Mouse (Mus musculus): Measurements from ENCODE around the gene Dhx30. TPM values are rescaled to one million over a fixed set of nuclear protein-coding genes. Genes with fewer than 3 reads are reported as not detected.
"Not testable (repeated sequence)": the region's sequence is repeated elsewhere in the genome, so short reads cannot be mapped to it uniquely, and the experiment has no call there.

Dhx30 gene
- 158 TPM in 2 replicates for polyA plus RNA-seq (2015; fragmentation: Nextera tagmentation; extraction: Ambion mirVana)

DNA sequence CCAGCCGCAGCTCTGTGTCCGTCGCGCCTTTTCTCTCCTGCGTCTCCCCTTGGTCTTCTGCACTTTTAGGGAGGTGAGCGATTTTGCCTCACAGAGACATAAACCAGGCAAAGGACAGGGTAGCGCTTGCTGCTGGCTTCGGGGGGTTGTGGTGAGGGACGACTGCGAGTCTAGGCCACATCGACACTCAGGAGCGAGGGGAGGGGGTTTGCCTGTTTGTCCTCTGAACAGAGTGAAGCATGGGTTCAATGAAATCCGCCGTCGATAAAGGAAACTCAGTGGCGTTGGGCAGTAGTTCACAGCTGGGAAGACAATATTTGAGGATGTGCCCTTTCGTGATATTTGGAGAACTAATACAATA, at the start of gene Dhx30:
TSS of gene Dhx30 (minus strand) at position 52 of the 361 bp plus-strand sequence.
- under 1% methylated on average over 17 of the region's 17 CpGs for WGBS
- peak within 1 kb of the TSS; percentile 75 for H3K4me3 ChIP-seq
- peak; percentile 18 for ATAC-seq (ENCODE audit: low FRiP score, low read depth)
- H3K4me1 ChIP-seq: peaks cover 22% of the 10 kb centered on the region
- H3K4me2 ChIP-seq (replicated peaks): peak within 1 kb of the TSS; percentile 63
- peak within 1 kb of the TSS; percentile 97 for H3K27ac ChIP-seq
- H3K27me3 ChIP-seq: no peaks in the 10 kb centered on the region
- H3K9ac ChIP-seq: peak within 1 kb of the TSS; percentile 95
- H3K9me3 ChIP-seq: no peaks in the 10 kb centered on the region
- H3K36me3 ChIP-seq: peaks cover 13% of the 10 kb centered on the region

GRCm38 (mm10) chr9:110163071-110163470, 45.4 kb upstream of the Dhx30 start:
- H3K27me3 ChIP-seq: no peaks in the 10 kb centered on the region
- H3K27ac ChIP-seq: no peak overlapping the region
- H3K4me1 ChIP-seq: no peaks in the 10 kb centered on the region
- no peak for ATAC-seq (ENCODE audit: low FRiP score, low read depth)
- 92% methylated on average over 2 of the region's 2 CpGs for WGBS
- H3K9me3 ChIP-seq: no peaks in the 10 kb centered on the region
- H3K4me3 ChIP-seq: no peak overlapping the region
- peaks cover 67% of the 10 kb centered on the region for H3K36me3 ChIP-seq
- no peak overlapping the region for H3K9ac ChIP-seq
- no peak overlapping the region for H3K4me2 ChIP-seq (replicated peaks)

DNA sequence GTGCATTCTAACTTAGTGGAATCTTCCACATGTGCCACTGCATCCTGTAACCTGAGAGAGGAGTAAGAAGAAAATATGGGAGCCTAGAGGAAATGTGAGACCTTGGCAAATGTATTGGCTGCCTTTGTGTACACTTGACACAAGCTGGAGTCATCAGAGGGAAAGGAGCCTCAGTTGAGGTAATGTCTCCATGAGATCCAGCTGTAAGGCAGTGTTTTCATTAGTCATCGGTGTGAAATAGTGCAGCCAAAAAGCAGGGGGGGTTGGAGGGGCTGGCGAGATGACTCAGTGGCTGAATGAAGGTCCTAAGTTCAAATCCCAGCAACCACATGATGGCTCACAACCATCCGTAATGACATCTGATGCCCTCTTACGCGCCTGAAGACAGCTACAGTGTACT, 44.8 kb upstream of the Dhx30 start:
- Histone ChIP-seq H3K9ac (no peak overlapping the region), H3K36me3 (peaks cover 67% of the 10 kb centered on the region), H3K4me3 (no peak overlapping the region), H3K27ac (no peak overlapping the region), H3K9me3 (no peaks in the 10 kb centered on the region), H3K4me1 (no peaks in the 10 kb centered on the region), H3K27me3 (no peaks in the 10 kb centered on the region), H3K4me2 (replicated peaks) (no peak overlapping the region)
- 88% methylated on average over 5 of the region's 5 CpGs for WGBS
- ATAC-seq (ENCODE audit: low FRiP score, low read depth): no peak

DNA sequence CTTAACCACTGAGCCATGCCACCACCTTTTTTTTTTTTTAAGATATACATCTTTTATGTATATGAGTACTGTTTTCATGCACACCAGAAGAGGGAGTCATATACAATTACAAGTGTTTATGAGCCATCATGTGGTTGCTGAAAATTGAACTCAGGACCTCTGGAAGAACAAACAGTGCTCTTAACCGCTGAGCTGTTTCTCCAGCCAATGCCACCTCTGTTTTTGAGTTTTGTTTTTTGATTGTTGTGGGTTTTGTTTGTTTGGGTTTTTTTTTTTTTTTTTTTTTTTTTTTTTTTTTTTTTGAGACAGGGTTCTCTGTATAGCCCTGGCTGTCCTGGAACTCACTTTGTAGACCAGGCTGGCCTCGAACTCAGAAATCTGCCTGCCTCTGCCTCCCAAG, 42.9 kb upstream of the Dhx30 start:
- H3K4me3 ChIP-seq; H3K27me3 ChIP-seq; H3K27ac ChIP-seq; H3K4me2 ChIP-seq (replicated peaks); H3K9me3 ChIP-seq; ATAC-seq (ENCODE audit: low FRiP score, low read depth); H3K4me1 ChIP-seq; H3K9ac ChIP-seq: not testable (repeated sequence)
- H3K36me3 ChIP-seq: peaks cover 69% of the 10 kb centered on the region
- 98% methylated on average over 2 of the region's 2 CpGs for WGBS

- no peaks in the 10 kb centered on the region for H3K27me3 ChIP-seq
- no peak for ATAC-seq (ENCODE audit: low FRiP score, low read depth)
- no peak overlapping the region for H3K27ac ChIP-seq
- peaks cover 69% of the 10 kb centered on the region for H3K36me3 ChIP-seq
- no peak overlapping the region for H3K4me3 ChIP-seq
- H3K4me2 ChIP-seq (replicated peaks): no peak overlapping the region
- no peaks in the 10 kb centered on the region for H3K4me1 ChIP-seq
- no peaks in the 10 kb centered on the region for H3K9me3 ChIP-seq
- no peak overlapping the region for H3K9ac ChIP-seq
- 92% methylated on average over 1 of the region's 1 CpGs for WGBS
These were observed 41.4 kb upstream of the Dhx30 start for GRCm38 (mm10) chr9:110159036-110159435.

- Histone ChIP-seq H3K9me3 (no peaks in the 10 kb centered on the region), H3K4me3 (no peak overlapping the region), H3K36me3 (peaks cover 86% of the 10 kb centered on the region), H3K27ac (no peak overlapping the region), H3K27me3 (no peaks in the 10 kb centered on the region), H3K4me1 (no peaks in the 10 kb centered on the region), H3K4me2 (replicated peaks) (no peak overlapping the region), H3K9ac (no peak overlapping the region)
- ATAC-seq (ENCODE audit: low FRiP score, low read depth): no peak
- 70% methylated on average over 2 of the region's 2 CpGs for WGBS
These were observed 31.0 kb upstream of the Dhx30 start for GRCm38 (mm10) chr9:110148598-110148997.

GRCm38 (mm10) chr9:110142097-110142496, 24.5 kb upstream of the Dhx30 start:
- Histone ChIP-seq H3K27me3 (no peaks in the 10 kb centered on the region), H3K4me3 (no peak overlapping the region), H3K4me1 (no peaks in the 10 kb centered on the region), H3K9ac (no peak overlapping the region), H3K9me3 (no peaks in the 10 kb centered on the region), H3K27ac (no peak overlapping the region), H3K4me2 (replicated peaks) (no peak overlapping the region), H3K36me3 (peaks cover 86% of the 10 kb centered on the region)
- WGBS: 96% methylated on average over 1 of the region's 1 CpGs
- no peak for ATAC-seq (ENCODE audit: low FRiP score, low read depth)

DNA sequence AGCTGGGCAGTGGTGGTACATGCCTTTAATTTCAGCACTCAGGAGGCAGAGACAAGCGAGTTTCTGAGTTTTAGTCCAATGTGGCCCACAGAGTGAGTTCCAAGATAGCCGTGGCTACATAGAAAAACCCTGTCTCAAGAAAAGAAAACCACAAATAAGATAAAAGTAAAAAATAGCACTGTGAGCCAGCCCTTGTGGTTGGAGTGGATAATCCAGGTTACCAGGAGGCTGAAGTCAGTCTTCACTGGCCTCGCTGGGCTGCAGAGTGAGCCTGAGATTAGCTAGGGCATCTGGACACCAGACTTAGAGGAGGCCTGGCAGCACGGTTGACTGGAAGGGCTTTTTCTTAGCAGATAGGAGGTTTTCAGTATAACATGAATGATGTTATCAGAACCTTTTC, 21.5 kb upstream of the Dhx30 start:
- H3K27ac ChIP-seq: no peak overlapping the region
- H3K4me2 ChIP-seq (replicated peaks): no peak overlapping the region
- H3K4me3 ChIP-seq: no peak overlapping the region
- H3K4me1 ChIP-seq: peaks cover 2% of the 10 kb centered on the region
- H3K9ac ChIP-seq: no peak overlapping the region
- 86% methylated on average over 4 of the region's 4 CpGs for WGBS
- H3K27me3 ChIP-seq: no peaks in the 10 kb centered on the region
- peaks cover 86% of the 10 kb centered on the region for H3K36me3 ChIP-seq
- no peaks in the 10 kb centered on the region for H3K9me3 ChIP-seq
- ATAC-seq (ENCODE audit: low FRiP score, low read depth): no peak

- Histone ChIP-seq H3K4me2 (replicated peaks) (peak overlapping the region; percentile 66), H3K36me3 (peaks cover 52% of the 10 kb centered on the region)
These were observed 16.5 kb upstream of the Dhx30 start for GRCm38 (mm10) chr9:110134176-110134575.

DNA sequence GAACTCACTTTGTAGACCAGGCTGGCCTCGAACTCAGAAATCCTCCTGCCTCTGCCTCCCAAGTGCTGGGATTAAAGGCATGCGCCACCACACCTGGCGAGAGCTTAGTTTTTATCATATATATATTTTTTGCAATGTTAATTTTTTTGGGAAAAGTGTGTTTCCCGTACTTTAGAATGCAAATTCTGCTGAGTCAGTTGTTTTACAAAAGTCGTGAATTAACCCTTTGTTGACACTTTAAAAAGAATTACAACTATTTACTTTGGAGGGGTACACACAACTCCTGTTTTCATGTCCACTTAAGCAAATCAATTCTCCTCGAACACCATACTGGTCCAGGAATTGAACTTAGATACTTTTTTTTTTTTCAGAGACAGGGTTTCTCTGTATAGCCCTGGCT, 15.3 kb upstream of the Dhx30 start:
- H3K9me3 ChIP-seq: no peaks in the 10 kb centered on the region
- no peak for ATAC-seq (ENCODE audit: low FRiP score, low read depth)
- 57% methylated on average over 6 of the region's 6 CpGs for WGBS
- H3K27me3 ChIP-seq: no peaks in the 10 kb centered on the region
- peak overlapping the region; percentile 92 for H3K4me3 ChIP-seq
- peak overlapping the region; percentile 98; the same call in 1 of the 2 replicates for H3K9ac ChIP-seq
- H3K27ac ChIP-seq: no peak overlapping the region; the same call in 1 of the 2 replicates
- H3K4me1 ChIP-seq: peaks cover 20% of the 10 kb centered on the region
- peak overlapping the region; percentile 66 for H3K4me2 ChIP-seq (replicated peaks)
- H3K36me3 ChIP-seq: peaks cover 41% of the 10 kb centered on the region

More at GRCm38 (mm10) chr9:110134176-110134575, 16.5 kb upstream of the Dhx30 start:
- no peak overlapping the region; the same call in 1 of the 2 replicates for H3K4me3 ChIP-seq
- WGBS: 84% methylated on average over 5 of the region's 5 CpGs
- no peaks in the 10 kb centered on the region for H3K9me3 ChIP-seq
- H3K4me1 ChIP-seq: peaks cover 20% of the 10 kb centered on the region
- H3K9ac ChIP-seq: no peak overlapping the region
- H3K27ac ChIP-seq: no peak overlapping the region
- H3K27me3 ChIP-seq: no peaks in the 10 kb centered on the region
- ATAC-seq (ENCODE audit: low FRiP score, low read depth): no peak

GRCm38 (mm10) chr9:110132201-110132605, 14.6 kb upstream of the Dhx30 start:
- Histone ChIP-seq H3K9me3 (no peaks in the 10 kb centered on the region), H3K4me3 (peak overlapping the region; percentile 92), H3K9ac (peak overlapping the region; percentile 98), H3K36me3 (peaks cover 37% of the 10 kb centered on the region), H3K4me2 (replicated peaks) (peak overlapping the region; percentile 66), H3K4me1 (peaks cover 20% of the 10 kb centered on the region), H3K27me3 (no peaks in the 10 kb centered on the region), H3K27ac (peak overlapping the region; percentile 83)
- peak; percentile 66 for ATAC-seq (ENCODE audit: low FRiP score, low read depth)
- 0% methylated on average over 31 of the region's 38 CpGs for WGBS

DNA sequence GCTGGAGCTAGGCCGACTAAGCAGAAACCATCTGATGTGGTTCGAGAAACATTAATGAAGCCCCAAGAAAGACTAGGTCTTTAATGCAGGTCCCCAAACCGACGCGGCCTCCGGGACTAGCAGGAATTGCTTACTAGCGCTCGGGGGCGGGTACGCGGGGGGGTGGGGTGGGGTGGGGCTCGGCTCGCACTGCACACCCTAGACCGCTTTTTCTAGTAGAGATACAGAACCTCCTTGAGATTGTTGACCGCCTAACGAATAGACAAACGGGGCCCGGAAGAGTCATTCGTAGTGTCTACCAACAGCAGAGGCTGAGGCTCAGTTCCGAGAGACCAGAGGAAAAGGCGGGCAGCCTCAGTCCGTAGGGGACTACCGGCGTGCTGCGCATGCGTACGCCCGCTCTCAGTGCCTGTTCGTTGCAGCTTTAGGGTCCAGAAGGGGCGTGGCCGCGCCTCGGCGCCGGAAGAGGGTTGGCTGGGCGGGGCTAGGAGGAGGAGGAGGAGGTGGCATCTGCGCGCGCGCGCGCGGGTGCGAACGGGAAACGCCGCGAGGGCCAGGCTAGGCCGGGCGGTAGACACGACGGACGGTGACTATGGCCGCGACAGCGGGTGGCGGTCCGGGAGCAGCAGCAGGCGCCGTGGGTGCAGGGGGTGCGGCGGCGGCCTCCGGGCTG, 14.0 kb upstream of the Dhx30 start:
- Histone ChIP-seq H3K4me2 (replicated peaks) (peak overlapping the region; percentile 66), H3K27ac (peak overlapping the region; percentile 94), H3K9me3 (no peaks in the 10 kb centered on the region), H3K4me3 (peak overlapping the region; percentile 92), H3K27me3 (no peaks in the 10 kb centered on the region), H3K9ac (peak overlapping the region; percentile 98), H3K4me1 (peaks cover 20% of the 10 kb centered on the region), H3K36me3 (peaks cover 31% of the 10 kb centered on the region)
- WGBS: under 1% methylated on average over 64 of the region's 64 CpGs
- peak; percentile 95 for ATAC-seq (ENCODE audit: low FRiP score, low read depth)
